Mouse (Mus musculus): Measurements from ENCODE around the gene Nicn1.
"Not testable (repeated sequence)": the region's sequence is repeated elsewhere in the genome, so short reads cannot be mapped to it uniquely, and the experiment has no call there.

The Nicn1 gene

DNA sequence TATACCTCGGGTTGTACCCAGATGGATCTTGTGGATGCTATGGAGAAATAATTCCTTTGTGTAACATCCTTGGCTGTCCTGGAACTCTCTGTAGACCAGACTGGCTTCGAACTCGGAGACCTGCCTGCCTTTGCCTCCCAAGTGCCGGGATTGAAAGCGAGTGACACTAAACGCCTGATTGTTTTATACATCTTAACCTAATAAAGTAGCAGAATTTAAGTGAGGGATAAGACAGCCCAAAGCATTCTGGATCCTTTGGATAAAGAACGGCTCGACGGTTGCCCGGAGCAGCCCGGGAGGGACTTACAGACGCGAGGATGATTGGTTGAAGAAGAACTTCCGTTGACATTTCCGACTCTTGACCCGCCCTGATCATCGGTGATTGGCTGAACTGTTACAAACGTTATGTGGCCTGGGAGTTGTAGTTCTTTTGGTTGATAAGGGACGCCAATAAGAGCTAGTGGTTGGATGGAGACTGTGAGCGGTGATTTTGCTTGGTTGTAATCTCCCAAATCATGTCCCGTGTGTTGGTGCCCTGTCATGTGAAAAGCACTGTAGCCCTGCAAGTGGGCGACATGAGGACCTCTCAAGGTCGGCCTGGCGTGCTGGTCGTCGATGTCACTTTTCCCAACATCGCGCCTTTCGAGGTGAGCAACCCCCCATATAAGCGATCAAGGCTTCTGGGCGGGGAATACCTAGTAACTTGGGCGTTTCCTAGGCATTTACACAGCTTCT lies at the start of gene Nicn1:
Nicn1 (plus strand) TSS at position 414 of the 735 bp plus-strand sequence.
- CTCF ChIA-PET = interaction anchor here (0.5 to 0.7 kb wide), 2 partner anchors 17 to 769 kb away, joined by 3 to 6 read pairs; no protein-coding TSS in a partner anchor

DNA sequence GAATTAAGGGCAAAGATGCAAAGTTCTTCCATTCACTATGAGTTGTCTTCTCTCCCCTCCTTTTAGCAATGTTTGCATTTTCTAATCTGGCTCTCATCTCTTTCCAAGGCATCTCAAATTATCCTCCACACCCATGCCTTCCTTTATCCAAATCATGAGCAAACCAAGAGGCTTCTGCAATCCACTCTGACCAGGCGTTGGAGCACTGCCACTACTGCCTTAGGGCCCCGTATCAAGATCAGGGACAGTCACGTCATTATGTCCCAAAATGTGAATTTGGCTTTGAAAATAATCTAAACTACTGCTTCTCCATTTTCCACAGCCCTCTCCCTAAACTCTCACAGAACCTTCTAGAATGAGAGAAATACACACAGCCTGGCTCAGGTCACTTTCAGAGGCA lies 45.7 kb upstream of the Nicn1 start:
- CTCF ChIA-PET = no interaction called here

DNA sequence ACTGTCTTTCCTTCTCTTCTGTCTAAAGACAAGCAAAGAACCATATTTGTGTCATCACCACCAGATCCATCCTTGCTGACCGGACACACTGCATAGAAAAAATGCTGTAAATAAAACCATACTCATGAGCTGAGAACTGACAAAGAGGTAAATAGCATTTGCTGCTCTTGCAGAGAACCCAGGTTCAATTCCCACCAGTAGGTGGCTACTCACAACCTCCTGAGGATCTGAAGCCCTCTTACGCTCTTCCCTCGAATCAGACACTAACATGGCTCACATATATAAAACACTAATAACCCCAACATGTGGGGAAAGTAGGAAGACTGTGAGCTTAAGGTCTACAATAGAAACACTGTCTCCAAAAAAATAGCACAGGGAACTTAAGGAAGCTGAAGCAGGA lies 45.2 kb upstream of the Nicn1 start:
- CTCF ChIA-PET = no interaction called here

DNA sequence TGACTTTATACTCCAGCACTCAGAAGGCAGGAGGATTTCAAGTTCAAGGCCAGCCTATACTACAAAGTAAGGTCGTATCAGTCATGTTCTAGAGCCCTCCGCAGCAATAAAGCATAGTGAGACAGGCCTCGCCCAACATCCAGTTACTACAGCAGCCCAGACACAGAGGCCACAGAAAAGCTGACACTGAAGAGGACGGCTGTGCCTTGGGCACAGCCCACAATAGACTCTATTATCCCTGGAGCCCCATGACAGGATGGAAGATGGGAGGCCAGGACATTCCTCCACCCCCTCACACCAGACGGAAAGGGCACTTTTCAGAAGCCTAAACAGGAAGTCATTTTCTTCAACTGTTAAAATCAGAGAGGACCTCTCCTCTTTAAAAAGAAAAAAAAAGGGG lies 41.3 kb upstream of the Nicn1 start:
- CTCF ChIA-PET = no interaction called here

DNA sequence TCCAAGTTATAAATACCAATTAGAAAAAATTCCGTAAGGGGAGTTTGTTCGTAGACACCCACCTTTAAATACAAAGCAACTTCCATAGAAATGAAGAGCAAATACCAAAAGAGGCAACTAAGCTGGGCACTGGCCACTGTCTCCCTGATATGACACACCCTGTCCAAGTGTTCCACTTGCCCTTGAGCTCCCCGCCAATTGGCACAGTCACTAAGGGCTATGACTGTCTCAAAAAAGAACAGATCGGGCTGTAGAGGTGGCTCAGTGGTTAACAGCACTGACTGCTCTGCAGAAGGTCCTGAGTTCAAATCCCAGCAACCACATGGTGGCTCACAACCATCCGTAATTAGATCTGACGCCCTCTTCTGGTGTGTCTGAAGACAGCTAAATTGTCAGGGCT lies 38.4 kb upstream of the Nicn1 start:
- CTCF ChIA-PET = interaction anchor here (1.1 kb wide), 1 partner anchor 332 kb away, joined by 3 read pairs; no protein-coding TSS in a partner anchor

DNA sequence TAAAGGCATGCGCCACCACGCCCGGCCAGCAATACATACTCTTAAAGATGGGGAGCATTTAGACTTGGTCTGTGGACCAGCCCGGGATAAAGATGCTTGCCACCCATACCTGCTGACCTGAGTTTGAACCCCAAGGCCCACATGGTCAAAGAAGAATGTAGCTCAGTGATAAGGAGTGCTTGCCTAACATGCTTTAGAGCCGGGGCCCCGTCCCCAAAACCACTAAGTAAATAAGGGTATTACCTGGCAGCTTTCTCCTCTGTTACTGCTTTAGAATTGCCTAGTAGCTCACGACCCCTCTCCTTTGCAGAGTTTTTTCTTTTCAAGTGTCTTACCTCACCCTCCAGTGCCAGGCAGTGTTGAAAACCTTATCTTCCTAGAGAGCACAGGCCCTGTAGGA lies 37.5 kb upstream of the Nicn1 start:
- CTCF ChIA-PET = no interaction called here

DNA sequence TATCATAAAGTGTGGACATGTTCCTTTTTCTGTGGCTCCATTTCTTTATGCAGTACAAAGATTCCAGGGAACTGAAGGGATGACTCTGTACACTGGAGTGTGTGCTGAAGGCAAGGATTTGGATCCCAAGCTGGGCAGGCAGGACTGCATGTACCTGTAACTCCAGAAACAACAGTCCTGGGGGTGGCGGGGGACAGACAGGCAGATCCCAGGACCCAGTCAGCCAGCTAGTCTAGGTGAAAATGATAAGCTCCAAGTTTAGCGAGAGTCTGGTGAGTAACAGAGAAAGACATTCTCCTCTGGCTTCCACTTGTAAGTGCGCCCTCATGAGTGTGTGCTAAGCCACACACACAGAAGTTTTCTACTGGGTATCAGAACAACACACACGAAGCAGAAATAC lies 29.7 kb upstream of the Nicn1 start:
- CTCF ChIA-PET = no interaction called here

DNA sequence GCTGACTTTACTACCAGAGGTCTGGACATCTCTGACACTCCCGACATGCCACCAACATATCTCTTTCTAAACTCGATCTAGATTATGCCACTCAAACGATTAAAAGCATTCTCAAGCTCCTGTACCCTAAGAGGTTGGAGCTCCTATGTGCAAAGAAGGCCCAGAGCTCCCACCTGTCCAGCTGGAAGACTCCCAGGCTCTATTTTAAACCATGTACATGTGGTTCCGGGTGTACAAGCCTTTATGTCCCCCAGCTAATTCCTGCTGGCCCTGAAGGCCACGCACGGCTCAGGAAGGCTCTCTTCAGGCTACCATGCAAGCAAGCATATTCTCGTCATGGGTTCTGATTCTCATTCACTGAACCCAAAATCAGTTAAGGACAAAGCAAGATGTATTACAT lies 28.4 kb upstream of the Nicn1 start:
- CTCF ChIA-PET = no interaction called here

DNA sequence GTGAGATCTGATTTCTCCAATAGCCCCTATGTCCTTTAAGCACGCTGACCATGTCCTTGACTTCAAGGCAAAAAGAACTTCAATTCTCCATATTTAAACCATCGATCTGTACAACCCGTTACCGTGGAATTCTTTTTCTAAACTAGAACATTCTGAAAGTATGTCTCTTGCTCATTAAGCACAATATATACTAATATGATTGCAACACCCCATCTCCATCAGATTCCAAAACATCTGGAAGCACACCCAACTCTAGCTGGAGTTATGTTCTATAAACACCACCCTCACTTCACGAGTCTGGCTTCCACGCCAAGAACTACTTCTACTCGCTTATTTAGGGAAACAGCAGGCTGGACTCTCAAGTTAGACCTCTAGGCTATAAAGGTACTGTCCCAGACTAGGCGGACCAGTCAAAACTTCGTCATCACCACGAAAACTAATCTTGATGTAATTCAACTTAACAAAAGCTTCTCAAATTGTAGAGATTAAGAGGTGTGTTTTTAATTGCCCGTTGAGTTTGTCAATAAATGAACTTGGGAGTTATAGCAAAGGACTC lies 27.7 kb upstream of the Nicn1 start:
- CTCF ChIA-PET = interaction anchor here (0.6 kb wide), 1 partner anchor 84 kb away, joined by 3 read pairs; no protein-coding TSS in a partner anchor

DNA sequence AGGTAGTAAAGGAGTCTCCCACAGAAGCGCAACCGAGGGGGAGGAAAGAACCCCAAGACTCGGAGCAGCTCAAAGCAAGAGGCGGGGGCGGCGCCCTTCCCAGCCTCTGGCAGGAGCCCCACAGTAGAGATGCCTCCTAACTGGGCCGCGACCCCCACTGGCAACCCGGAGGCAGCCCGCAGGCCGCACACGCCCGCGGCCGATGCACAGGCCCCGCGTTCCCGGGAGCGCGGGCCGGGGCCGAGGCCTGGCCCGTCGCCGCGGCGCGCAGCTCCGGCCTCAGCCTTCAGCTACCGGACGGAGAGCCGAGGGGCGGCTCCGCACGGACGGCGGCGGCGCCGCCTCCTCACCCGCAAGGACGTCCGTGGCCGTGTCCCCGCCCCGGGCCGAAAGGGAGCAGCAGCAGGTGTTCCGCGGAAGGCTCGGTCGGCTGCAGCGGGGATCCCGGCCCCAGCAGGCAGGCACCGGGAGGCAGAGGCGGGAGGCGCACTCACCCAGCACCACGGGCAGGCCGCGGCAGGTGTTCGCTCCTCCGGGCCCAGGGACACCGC lies 27.0 kb upstream of the Nicn1 start:
- CTCF ChIA-PET = interaction anchor here (0.6 kb wide), 1 partner anchor 83 kb away, joined by 3 read pairs; no protein-coding TSS in a partner anchor

DNA sequence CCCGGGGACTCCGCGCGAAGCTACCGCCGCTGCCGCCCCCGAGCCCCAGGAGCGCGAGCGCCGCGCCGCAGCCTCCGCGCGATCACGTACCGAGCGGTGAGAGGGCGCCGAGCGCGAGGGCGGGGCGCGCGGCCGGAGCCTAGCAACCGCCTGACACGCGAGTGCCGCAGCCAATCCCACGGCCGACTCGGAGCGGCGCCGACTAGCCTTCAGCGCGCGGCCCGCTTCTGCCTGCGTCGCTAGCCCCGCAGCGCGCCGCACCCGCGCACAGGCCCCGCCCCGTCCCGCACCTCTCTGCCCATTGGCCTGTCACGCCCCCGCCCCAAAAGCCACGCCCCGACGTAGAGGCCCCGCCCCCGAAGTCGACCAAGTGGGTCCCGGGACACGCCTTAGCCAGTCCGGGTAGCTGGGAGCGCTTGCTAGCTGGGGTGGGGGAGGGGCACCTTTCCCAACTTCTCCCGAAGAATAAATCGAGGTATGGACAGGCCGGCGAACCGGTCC lies 26.5 kb upstream of the Nicn1 start, which contains the start of gene Dag1:
Dag1 (minus strand) TSS at position 269 of the 501 bp plus-strand sequence.
- CTCF ChIA-PET = no interaction called here

DNA sequence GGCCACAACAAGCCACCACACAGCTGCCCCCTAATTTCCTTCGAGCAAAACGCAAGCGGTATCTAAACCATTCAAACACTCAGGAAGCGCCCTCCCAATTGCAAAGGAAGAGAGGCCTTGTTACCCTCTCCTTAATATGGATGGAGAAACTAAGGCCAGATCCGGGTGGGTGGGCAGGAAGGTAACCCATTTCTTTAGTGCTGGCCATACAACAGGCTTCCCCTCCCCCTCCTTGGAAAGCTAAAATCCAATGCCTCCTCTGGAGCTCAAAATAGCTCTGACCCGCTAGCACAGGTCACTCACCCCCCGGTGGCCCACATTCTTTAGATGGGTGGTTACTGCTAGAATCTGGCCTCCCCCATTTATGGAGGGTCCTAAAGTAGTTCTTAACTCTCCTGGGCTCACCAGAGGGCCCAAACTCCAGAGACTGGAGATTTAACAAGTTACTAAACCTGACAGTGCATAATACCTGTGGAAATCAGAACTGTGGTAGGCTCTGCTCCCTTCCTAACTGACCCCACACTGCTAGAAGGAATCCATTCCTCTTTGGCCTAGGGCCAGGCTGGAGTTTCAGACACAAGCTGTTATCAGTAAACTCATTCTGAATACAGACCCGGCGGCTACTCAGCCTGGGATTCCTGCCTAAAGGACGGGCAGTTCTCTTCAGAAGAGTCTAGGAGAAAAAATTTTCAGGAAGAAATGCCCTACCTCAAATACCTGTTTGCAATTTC lies 25.9 kb upstream of the Nicn1 start:
- CTCF ChIA-PET = no interaction called here

DNA sequence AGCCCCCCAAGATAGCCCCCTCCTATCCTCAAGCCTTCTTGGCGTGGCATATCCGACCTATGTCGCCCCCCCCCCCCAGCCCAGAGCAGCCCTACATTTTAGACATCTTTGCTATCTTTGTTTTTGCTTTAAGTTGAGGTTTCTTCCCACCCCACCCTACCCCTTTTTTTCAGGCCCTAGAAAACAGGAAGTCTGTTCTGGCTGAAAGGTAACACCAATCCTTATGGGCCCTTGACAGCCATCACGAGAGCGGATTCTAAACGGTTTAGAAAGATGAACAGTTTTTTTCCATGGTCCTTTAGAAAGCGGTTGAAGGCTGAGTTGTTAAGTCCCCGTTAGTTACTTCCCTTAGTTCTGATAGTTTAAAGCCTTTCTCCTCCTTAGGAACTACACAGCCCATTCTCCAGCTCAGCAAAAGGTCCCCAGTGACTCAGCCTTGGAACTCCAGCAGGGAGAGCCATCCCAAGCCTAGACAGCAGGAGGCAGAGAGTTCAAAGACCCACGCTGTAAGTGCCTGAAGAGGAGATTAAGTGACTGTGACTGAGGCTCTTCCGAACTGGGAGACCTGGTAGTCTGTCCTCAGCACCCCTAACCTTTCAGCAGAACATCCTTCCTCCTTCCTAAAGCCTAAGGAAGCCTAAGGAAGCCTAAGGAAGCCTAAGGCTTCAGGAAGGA lies 23.8 kb upstream of the Nicn1 start:
- CTCF ChIA-PET = interaction anchor here (0.6 to 0.7 kb wide), 3 partner anchors 42 to 62 kb away, joined by 4 to 7 read pairs (median 7); no protein-coding TSS in a partner anchor

DNA sequence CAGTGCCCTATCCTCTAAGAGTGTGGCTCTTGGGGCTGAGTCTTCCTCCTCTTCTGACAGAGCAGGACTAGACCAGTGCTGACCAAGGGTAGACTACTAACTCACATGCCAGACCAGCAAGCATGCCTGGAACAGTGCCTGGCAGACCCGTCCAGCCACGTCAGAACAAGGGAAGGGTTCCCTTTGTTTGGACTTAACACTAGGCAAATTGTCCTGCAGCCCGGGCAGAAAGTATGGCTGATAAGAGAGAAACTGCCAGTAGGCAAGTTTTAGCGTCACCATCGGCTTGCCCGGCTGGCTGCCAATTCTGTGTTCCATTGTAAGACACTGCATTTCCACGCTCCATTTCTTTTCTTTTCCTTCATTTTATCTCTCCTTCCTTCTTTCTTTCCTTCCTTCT lies 22.5 kb upstream of the Nicn1 start:
- CTCF ChIA-PET = no interaction called here

DNA sequence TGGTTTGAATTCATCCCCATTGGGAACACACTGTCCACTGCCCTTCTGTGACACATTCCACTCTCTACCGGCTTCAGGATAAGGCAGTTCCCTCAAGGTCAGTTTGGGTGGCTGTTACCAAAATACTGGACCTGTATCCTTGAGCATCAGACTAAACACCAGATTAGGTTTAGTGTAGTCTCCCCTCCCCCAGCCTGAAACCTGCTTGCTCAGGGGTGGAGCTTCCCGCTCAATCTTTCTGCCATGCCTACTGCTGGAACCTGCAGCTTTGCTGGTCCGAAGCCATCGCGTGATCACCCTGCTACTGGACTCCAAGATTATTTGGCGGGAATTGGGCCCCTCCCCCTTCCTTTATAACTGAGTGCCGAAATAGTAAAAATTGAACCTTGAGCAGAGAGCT lies 21.5 kb upstream of the Nicn1 start:
- CTCF ChIA-PET = not testable (repeated sequence)

DNA sequence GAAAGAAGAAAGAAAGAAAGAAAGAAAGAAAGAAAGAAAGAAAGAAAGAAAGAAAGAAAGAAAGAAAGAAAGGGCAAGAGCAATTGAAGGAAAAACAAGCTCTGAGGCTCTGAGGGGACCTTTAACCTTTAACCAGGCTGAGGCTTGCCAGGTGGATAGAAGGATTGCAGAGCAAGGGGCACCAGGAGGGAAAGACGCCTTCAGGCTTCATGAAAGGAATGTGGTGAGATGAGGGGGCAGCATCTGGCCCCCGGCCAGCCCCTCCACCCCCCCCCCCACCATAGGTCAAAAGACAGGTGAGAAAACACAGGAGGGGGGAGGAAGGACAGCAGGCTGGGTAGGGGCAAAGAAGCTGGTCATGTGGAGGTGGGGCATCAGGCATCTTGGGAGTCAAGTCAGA lies 18.3 kb upstream of the Nicn1 start:
- CTCF ChIA-PET = interaction anchor here (0.7 kb wide), 2 partner anchors 16 to 25 kb away, joined by 3 read pairs; no protein-coding TSS in a partner anchor

DNA sequence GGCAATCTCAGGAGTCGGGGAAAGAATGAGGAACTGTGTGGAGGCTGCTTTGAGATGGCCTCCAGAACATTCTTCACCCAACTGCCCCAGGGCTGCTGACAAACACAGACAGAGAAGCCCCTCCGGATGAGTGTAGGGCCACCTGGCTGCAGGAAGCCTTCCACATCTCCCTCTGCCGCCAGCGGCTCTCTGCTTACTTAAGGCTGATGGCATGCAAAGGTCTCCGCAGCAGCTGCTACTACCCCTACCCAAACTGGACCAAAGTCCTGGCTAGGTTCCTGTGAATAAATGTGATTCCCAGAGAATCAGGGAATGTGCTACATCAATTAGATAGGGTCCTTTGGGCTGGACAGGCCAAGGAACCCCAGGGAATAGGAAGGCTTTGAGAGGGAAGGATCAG lies 17.5 kb upstream of the Nicn1 start:
- CTCF ChIA-PET = interaction anchor here (0.7 kb wide), 1 partner anchor 15 kb away, joined by 3 read pairs; no protein-coding TSS in a partner anchor

DNA sequence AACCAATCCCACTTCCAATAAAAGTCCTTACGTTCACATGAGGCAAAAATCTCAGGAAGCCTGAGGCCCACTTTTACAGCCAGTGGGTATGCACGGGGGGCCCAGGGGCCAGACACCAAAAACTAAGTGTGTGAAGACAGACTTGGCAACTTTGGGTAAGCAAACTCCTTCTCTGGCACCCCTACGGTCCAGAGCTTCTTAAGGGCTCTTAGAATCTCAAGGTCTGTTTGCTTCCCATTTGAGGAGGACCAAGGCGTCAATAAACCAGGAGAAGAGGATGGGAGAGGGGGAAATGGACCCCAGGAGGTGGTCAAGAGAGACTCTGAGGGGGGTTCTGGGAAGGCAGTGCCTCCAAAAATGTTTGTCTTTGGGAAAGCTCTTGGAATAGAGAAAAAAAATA lies 16.7 kb upstream of the Nicn1 start:
- CTCF ChIA-PET = no interaction called here

DNA sequence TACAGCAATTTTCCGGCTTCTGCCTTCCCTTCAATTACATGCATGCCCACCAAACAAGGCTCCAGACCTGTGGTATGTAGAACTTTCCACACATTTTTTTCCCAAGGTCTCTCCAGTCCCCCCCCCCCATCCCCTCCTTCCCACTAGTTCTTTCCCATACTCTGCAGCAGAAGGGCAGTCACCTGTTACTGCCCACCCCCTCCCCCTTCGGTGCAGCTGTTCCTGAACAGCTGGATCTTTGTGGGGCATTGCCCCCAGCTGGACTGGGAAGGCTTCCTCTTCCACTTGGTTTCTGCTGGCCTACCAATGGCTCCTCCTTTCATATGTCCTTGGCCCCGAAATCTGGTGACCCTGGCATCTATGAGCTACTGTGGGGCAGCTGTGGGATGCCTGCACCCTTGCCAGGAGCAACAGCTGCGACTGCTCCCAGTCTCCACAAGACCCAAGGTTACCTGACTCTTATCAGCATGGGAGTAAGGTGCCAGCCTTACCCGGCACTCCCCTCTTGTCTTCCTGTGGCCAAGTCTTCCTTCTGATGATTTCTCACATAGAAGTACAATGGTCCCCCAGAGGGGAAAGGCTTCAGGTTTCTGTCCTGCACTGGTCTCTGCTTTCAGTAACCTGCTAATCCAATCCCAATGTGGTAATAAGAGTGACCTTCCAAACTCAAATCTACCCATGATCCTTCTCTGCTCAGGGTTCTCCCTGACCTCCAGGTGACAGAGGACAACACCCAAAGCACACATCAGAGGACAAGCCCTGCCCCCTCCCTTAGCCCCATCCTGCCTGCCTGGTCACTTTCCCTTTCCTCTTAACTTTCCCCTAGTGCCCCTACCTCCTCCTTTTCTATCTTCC lies 15.5 kb upstream of the Nicn1 start:
- CTCF ChIA-PET = no interaction called here

DNA sequence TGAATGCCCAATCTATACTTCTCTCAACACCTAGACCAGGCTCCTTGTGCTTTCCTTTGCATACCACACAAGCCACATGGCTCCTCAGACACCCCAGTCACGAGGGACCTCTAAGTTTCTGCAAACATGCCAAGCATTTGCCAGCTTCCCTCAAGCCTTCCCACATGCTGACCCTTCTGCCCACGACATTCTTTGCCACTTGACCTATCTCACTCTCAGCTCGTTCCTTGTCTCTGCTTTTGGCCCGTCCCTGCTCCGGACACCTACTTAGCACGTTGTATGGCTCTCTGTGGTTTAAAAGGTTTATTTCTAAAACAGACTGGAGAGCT lies 14.9 kb upstream of the Nicn1 start:
- CTCF ChIA-PET = no interaction called here

All from spleen, embryonic (tissue).